Mouse (Mus musculus): Measurements from ENCODE around the gene Ssmem1.

DNA sequence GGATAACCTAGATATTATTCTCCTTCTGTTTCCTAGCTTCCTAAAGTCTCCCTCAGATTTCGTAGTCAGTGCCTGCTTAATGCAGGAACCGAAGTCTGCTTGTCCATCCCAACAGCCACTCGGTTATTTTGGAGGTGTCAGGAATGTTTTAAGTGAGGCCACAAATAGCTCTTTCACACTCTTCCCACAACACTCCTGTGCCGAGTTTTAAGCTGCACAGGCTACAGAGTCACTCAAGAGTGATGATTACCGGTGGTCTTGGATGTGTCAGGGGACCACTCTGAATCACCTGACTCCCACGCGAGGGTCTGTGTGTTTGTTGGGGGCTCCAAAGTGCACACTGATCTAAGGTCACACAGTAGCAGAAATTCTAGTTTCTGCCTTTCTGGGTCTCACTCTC is 36.0 kb downstream of the Ssmem1 start:
- no peak for TF ChIP-seq CTCF (IDR thresholded peaks at IDR 0.05)
- TF ChIP-seq EP300 (IDR thresholded peaks at IDR 0.05), result no peak
